Mouse (Mus musculus): Measurements from ENCODE around the gene Wdr38. TPM values are rescaled to one million over a fixed set of nuclear protein-coding genes. Genes with fewer than 3 reads are reported as not detected.

The Wdr38 gene
- polyA plus RNA-seq, 1 experiment from 2014 or later: 0.96 TPM

- no peaks in the 10 kb centered on the region for H3K36me3 ChIP-seq (ENCODE audit: control insufficient read depth, insufficient read depth, low read length)
- H3K9ac ChIP-seq (ENCODE audit: low read length): no peak overlapping the region
- H3K4me1 ChIP-seq (ENCODE audit: control insufficient read depth in 2 of 2, insufficient read depth in 2 of 2, low read length in 2 of 2): no peaks in the 10 kb centered on the region
- ATAC-seq (ENCODE audit: insufficient number of reproducible peaks, insufficient read depth, low FRiP score, low read depth): no peak
- H3K9me3 ChIP-seq (ENCODE audit: control insufficient read depth, low read length): no peaks in the 10 kb centered on the region
- H3K4me3 ChIP-seq (ENCODE audit: control insufficient read depth in 1 of 2, insufficient read depth in 1 of 2, low read depth in 1 of 2, low read length in 2 of 2): no peak overlapping the region
- no peak overlapping the region for H3K27ac ChIP-seq (replicated peaks in 1 of 2; ENCODE audit: control insufficient read depth in 1 of 2, insufficient read depth in 1 of 2, low read depth in 2 of 2, low read length in 2 of 2)
- no peak overlapping the region for H3K4me2 ChIP-seq (ENCODE audit: low read length)
- no peaks in the 10 kb centered on the region for H3K27me3 ChIP-seq (ENCODE audit: control insufficient read depth, insufficient read depth, low read length)
- 96% methylated on average over 2 of the region's 2 CpGs for WGBS
Measured at GRCm38 (mm10) chr2:38969650-38970049, 27.6 kb upstream of the Wdr38 start.

DNA sequence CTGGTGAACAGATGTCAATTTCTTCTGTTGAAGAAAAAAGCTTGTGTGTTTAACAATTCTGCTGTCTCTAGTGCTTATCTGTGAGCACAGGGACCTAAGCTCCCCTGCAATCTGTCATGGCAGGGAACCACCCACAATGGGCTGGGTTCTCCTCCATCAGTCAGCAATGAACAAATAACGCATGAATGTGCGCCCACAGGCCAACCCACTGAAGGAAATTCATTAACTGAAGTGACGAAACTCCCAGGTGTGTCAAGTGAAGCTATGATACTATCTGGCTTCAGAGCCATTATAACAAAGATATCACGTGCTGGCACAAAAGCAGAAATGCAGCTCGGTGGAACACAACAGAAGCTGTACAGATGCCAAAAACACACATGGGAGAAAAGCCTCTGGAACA is 27.2 kb upstream of the Wdr38 start:
- Histone ChIP-seq H3K9me3 (ENCODE audit: control insufficient read depth, low read length) (no peaks in the 10 kb centered on the region), H3K27ac (replicated peaks in 1 of 2; ENCODE audit: control insufficient read depth in 1 of 2, insufficient read depth in 1 of 2, low read depth in 2 of 2, low read length in 2 of 2) (no peak overlapping the region), H3K27me3 (ENCODE audit: control insufficient read depth, insufficient read depth, low read length) (no peaks in the 10 kb centered on the region; the same call in 1 of the 2 replicates), H3K4me1 (ENCODE audit: control insufficient read depth in 2 of 2, insufficient read depth in 2 of 2, low read length in 2 of 2) (no peaks in the 10 kb centered on the region), H3K4me2 (ENCODE audit: low read length) (no peak overlapping the region), H3K4me3 (ENCODE audit: control insufficient read depth in 1 of 2, insufficient read depth in 1 of 2, low read depth in 1 of 2, low read length in 2 of 2) (no peak overlapping the region), H3K9ac (ENCODE audit: low read length) (no peak overlapping the region), H3K36me3 (ENCODE audit: control insufficient read depth, insufficient read depth, low read length) (no peaks in the 10 kb centered on the region)
- no peak for ATAC-seq (ENCODE audit: insufficient number of reproducible peaks, insufficient read depth, low FRiP score, low read depth)
- 82% methylated on average over 5 of the region's 5 CpGs for WGBS

GRCm38 (mm10) chr2:38973223-38973622 is 24.1 kb upstream of the Wdr38 start:
- Histone ChIP-seq H3K9me3 (ENCODE audit: control insufficient read depth, low read length) (no peaks in the 10 kb centered on the region), H3K4me3 (ENCODE audit: control insufficient read depth in 1 of 2, insufficient read depth in 1 of 2, low read depth in 1 of 2, low read length in 2 of 2) (no peak overlapping the region), H3K27ac (replicated peaks in 1 of 2; ENCODE audit: control insufficient read depth in 1 of 2, insufficient read depth in 1 of 2, low read depth in 2 of 2, low read length in 2 of 2) (no peak overlapping the region), H3K27me3 (ENCODE audit: control insufficient read depth, insufficient read depth, low read length) (no peaks in the 10 kb centered on the region; the same call in 1 of the 2 replicates), H3K4me2 (ENCODE audit: low read length) (no peak overlapping the region), H3K9ac (ENCODE audit: low read length) (no peak overlapping the region), H3K36me3 (ENCODE audit: control insufficient read depth, insufficient read depth, low read length) (no peaks in the 10 kb centered on the region), H3K4me1 (ENCODE audit: control insufficient read depth in 2 of 2, insufficient read depth in 2 of 2, low read length in 2 of 2) (0 out of 4 replicates have a peak, but pooled peaks cover 0 to 2% of the 10 kb centered on the region in 2 experiments)
- WGBS: 22% methylated on average over 2 of the region's 2 CpGs
- no peak for ATAC-seq (ENCODE audit: insufficient number of reproducible peaks, insufficient read depth, low FRiP score, low read depth)

GRCm38 (mm10) chr2:38973701-38974100 is 23.6 kb upstream of the Wdr38 start:
- Histone ChIP-seq H3K4me2 (ENCODE audit: low read length) (no peak overlapping the region), H3K9me3 (ENCODE audit: control insufficient read depth, low read length) (no peaks in the 10 kb centered on the region), H3K36me3 (ENCODE audit: control insufficient read depth, insufficient read depth, low read length) (no peaks in the 10 kb centered on the region), H3K27ac (replicated peaks in 1 of 2; ENCODE audit: control insufficient read depth in 1 of 2, insufficient read depth in 1 of 2, low read depth in 2 of 2, low read length in 2 of 2) (no peak overlapping the region), H3K9ac (ENCODE audit: low read length) (no peak overlapping the region), H3K4me1 (ENCODE audit: control insufficient read depth in 2 of 2, insufficient read depth in 2 of 2, low read length in 2 of 2) (0 out of 4 replicates have a peak, but pooled peaks cover 0 to 2% of the 10 kb centered on the region in 2 experiments), H3K27me3 (ENCODE audit: control insufficient read depth, insufficient read depth, low read length) (no peaks in the 10 kb centered on the region; the same call in 1 of the 2 replicates), H3K4me3 (ENCODE audit: control insufficient read depth in 1 of 2, insufficient read depth in 1 of 2, low read depth in 1 of 2, low read length in 2 of 2) (no peak overlapping the region)
- ATAC-seq (ENCODE audit: insufficient number of reproducible peaks, insufficient read depth, low FRiP score, low read depth): no peak
- 60% methylated on average over 7 of the region's 7 CpGs for WGBS

- Histone ChIP-seq H3K4me1 (ENCODE audit: control insufficient read depth in 2 of 2, insufficient read depth in 2 of 2, low read length in 2 of 2) (0 out of 4 replicates have a peak, but pooled peaks cover 0 to 2% of the 10 kb centered on the region in 2 experiments), H3K36me3 (ENCODE audit: control insufficient read depth, insufficient read depth, low read length) (no peaks in the 10 kb centered on the region), H3K27ac (replicated peaks in 1 of 2; ENCODE audit: control insufficient read depth in 1 of 2, insufficient read depth in 1 of 2, low read depth in 2 of 2, low read length in 2 of 2) (no peak overlapping the region), H3K9ac (ENCODE audit: low read length) (no peak overlapping the region), H3K27me3 (ENCODE audit: control insufficient read depth, insufficient read depth, low read length) (no peaks in the 10 kb centered on the region; the same call in 1 of the 2 replicates), H3K4me2 (ENCODE audit: low read length) (no peak overlapping the region), H3K4me3 (ENCODE audit: control insufficient read depth in 1 of 2, insufficient read depth in 1 of 2, low read depth in 1 of 2, low read length in 2 of 2) (no peak overlapping the region), H3K9me3 (ENCODE audit: control insufficient read depth, low read length) (no peaks in the 10 kb centered on the region)
- no peak for ATAC-seq (ENCODE audit: insufficient number of reproducible peaks, insufficient read depth, low FRiP score, low read depth)
- WGBS: 20% methylated on average over 2 of the region's 2 CpGs
Measured at GRCm38 (mm10) chr2:38974171-38974570, 23.1 kb upstream of the Wdr38 start.

DNA sequence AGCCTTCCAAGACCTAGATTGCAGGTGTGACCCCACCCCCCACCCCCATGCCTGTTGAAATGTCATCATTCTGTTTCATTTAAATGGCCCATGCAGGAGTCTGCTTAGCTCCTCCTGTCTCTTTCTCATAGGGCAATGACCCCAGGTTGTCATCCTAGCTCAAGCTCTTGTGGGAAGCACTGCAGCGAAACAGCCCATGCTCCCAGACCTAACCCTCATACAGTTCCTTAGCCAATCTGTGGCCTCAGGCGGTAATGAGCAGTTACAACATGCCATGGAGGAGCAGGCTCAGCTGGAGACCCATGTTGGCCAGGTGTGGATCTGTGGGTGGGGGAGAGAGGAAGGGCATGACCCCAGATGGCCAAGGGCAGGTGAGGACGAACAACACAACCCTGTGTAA is 22.1 kb upstream of the Wdr38 start:
- Histone ChIP-seq H3K4me1 (ENCODE audit: control insufficient read depth in 2 of 2, insufficient read depth in 2 of 2, low read length in 2 of 2) (0 out of 4 replicates have a peak, but pooled peaks cover 0 to 2% of the 10 kb centered on the region in 2 experiments), H3K36me3 (ENCODE audit: control insufficient read depth, insufficient read depth, low read length) (no peaks in the 10 kb centered on the region), H3K9me3 (ENCODE audit: control insufficient read depth, low read length) (no peaks in the 10 kb centered on the region), H3K9ac (ENCODE audit: low read length) (no peak overlapping the region), H3K4me2 (ENCODE audit: low read length) (no peak overlapping the region), H3K4me3 (ENCODE audit: control insufficient read depth in 1 of 2, insufficient read depth in 1 of 2, low read depth in 1 of 2, low read length in 2 of 2) (no peak overlapping the region), H3K27me3 (ENCODE audit: control insufficient read depth, insufficient read depth, low read length) (no peaks in the 10 kb centered on the region; the same call in 1 of the 2 replicates), H3K27ac (replicated peaks in 1 of 2; ENCODE audit: control insufficient read depth in 1 of 2, insufficient read depth in 1 of 2, low read depth in 2 of 2, low read length in 2 of 2) (no peak overlapping the region)
- WGBS: 82% methylated on average over 3 of the region's 3 CpGs
- ATAC-seq (ENCODE audit: insufficient number of reproducible peaks, insufficient read depth, low FRiP score, low read depth): no peak

- H3K9ac ChIP-seq (ENCODE audit: low read length): no peak overlapping the region
Measured at GRCm38 (mm10) chr2:38975941-38976805, 21.1 kb upstream of the Wdr38 start.

More at GRCm38 (mm10) chr2:38975941-38976805, 21.1 kb upstream of the Wdr38 start:
- H3K36me3 ChIP-seq (ENCODE audit: control insufficient read depth, insufficient read depth, low read length): no peaks in the 10 kb centered on the region
- H3K27ac ChIP-seq (replicated peaks in 1 of 2; ENCODE audit: control insufficient read depth in 1 of 2, insufficient read depth in 1 of 2, low read depth in 2 of 2, low read length in 2 of 2): no peak overlapping the region
- H3K9me3 ChIP-seq (ENCODE audit: control insufficient read depth, low read length): no peaks in the 10 kb centered on the region
- H3K4me3 ChIP-seq (ENCODE audit: control insufficient read depth in 1 of 2, insufficient read depth in 1 of 2, low read depth in 1 of 2, low read length in 2 of 2): no peak overlapping the region
- no peak for ATAC-seq (ENCODE audit: insufficient number of reproducible peaks, insufficient read depth, low FRiP score, low read depth)
- 73% methylated on average over 20 of the region's 21 CpGs for WGBS
- no peaks in the 10 kb centered on the region; the same call in 1 of the 2 replicates for H3K27me3 ChIP-seq (ENCODE audit: control insufficient read depth, insufficient read depth, low read length)
- H3K4me2 ChIP-seq (ENCODE audit: low read length): no peak overlapping the region
- 0 out of 4 replicates have a peak, but pooled peaks cover 0 to 2% of the 10 kb centered on the region in 2 experiments for H3K4me1 ChIP-seq (ENCODE audit: control insufficient read depth in 2 of 2, insufficient read depth in 2 of 2, low read length in 2 of 2)

Measured in heart, embryonic 14.5 days (tissue).